24 mouse cellular contexts compared by ENCODE assay signal in genomic region chr15:102346444-102346843, GRCm38 (mm10). TPM values are rescaled to one million over a fixed set of nuclear protein-coding genes. Genes with fewer than 3 reads are reported as not detected.
A peak's percentile ranks its signal among the peaks of the same experiment; 100 is the strongest.
DNase-seq lines count a peak whose midpoint lies in the region; ATAC-seq and TF ChIP-seq lines count a peak whose summit lies in the region.
"Had no signal": no experiment of that assay in that cellular context is flagged by ENCODE, and none has a peak within 500 bp of the region (broad histone marks: within the 10 kb centered on the region; RNA-seq: fewer than 3 reads in every experiment).

No protein-coding gene starts in this region.

- ATAC-seq in stomach, postnatal 0 days (ENCODE audit: low FRiP score, low TSS enrichment), result peak; percentile 59
- ATAC-seq: activated CD4-positive, CD25-positive, alpha-beta regulatory T cell, adult 4 months; CD4-positive, CD25-positive, alpha-beta regulatory T cell, adult 4 months; forebrain, embryonic 13.5 days; forebrain, postnatal 0 days; intestine, embryonic 16.5 days had no signal

- H3K9me3 ChIP-seq in stomach, postnatal 0 days (ENCODE audit: control insufficient read depth, low read length), result no peaks in the 10 kb centered on the region
- H3K9me3 ChIP-seq: embryonic facial prominence, embryonic 10.5 days; forebrain, embryonic 13.5 days; heart, embryonic 12.5 days; hindbrain, embryonic 15.5 days had no signal

- H3K4me3 ChIP-seq in stomach, postnatal 0 days (ENCODE audit: low read depth, low read length), result no peak overlapping the region
- H3K4me3 ChIP-seq: forebrain, embryonic 13.5 days; gastrocnemius, adult 2 months; heart, embryonic 12.5 days; hindbrain, embryonic 15.5 days had no signal

- no peak overlapping the region for H3K27ac ChIP-seq in stomach, postnatal 0 days (replicated peaks)
- H3K27ac ChIP-seq: embryonic facial prominence, embryonic 10.5 days; forebrain, embryonic 13.5 days; gastrocnemius, adult 2 months; hindbrain, embryonic 15.5 days had no signal

- H3K9ac ChIP-seq in stomach, postnatal 0 days (ENCODE audit: low read length), result no peak overlapping the region
- H3K9ac ChIP-seq: forebrain, embryonic 13.5 days; forebrain, postnatal 0 days; heart, embryonic 12.5 days; hindbrain, embryonic 15.5 days had no signal

- TF ChIP-seq EP300 in stomach, postnatal 0 days (optimal IDR thresholded peaks at IDR 0.05), result no peak

- no peak for TF ChIP-seq CTCF in stomach, postnatal 0 days (IDR thresholded peaks at IDR 0.05; ENCODE audit: low read depth)

- H3K4me1 ChIP-seq in stomach, postnatal 0 days (replicated peaks; ENCODE audit: control insufficient read depth, insufficient read depth), result no peaks in the 10 kb centered on the region; the same call in 1 of the 2 replicates

- no peak overlapping the region for H3K4me2 ChIP-seq in stomach, postnatal 0 days (replicated peaks; ENCODE audit: low read depth)
- H3K4me2 ChIP-seq: forebrain, embryonic 13.5 days; heart, embryonic 12.5 days; hindbrain, embryonic 15.5 days had no signal

- peak; percentile 60 for DNase-seq in 3134 (ENCODE audit: extremely low read depth, insufficient read length, low spot score)
- DNase-seq in ES-CJ7 (ENCODE audit: low read depth, low spot score), result peak; percentile 69
- DNase-seq in R1 (ENCODE audit: low read depth, low spot score), result peak; percentile 91
- peak; percentile 82 for DNase-seq in stomach, postnatal 0 days (ENCODE audit: low spot score)
- no peak for DNase-seq in adrenal gland, postnatal 36 days
- DNase-seq in adrenal gland, postnatal 14 days, result no peak
- DNase-seq: adrenal gland, adult 2 months; B cell, adult 2 months; cerebellum, adult 11-12 months; cerebellum, adult 9-11 months; cerebellum, postnatal 36 days; forebrain, postnatal 0 days; gastrocnemius, adult 2 months; gastrocnemius, postnatal 25 days; heart, postnatal 36 days had no signal

- 0 out of 2 replicates have a peak, but pooled peaks cover 2% of the 10 kb centered on the region for H3K36me3 ChIP-seq in stomach, postnatal 0 days (ENCODE audit: control insufficient read depth, insufficient read depth, low read length)

- H3K27me3 ChIP-seq in stomach, postnatal 0 days (ENCODE audit: control insufficient read depth, insufficient read depth, low read length), result no peaks in the 10 kb centered on the region
- H3K27me3 ChIP-seq: forebrain, embryonic 13.5 days; heart, embryonic 12.5 days; hindbrain, embryonic 15.5 days had no signal

- WGBS in stomach, postnatal 0 days, result 55% methylated on average over 4 of the region's 4 CpGs

RNA-seq across cellular contexts. Expression of gene Aaas, which starts 4.1 kb away (rescaled TPM):
- polyA plus RNA-seq in stomach, postnatal 0 days (2015; fragmentation: Nextera tagmentation; extraction: Ambion mirVana), result 21.1 and 21.7 TPM in 2 replicates
- total RNA-seq in adrenal gland, postnatal 36 days (2021), result 10 to 100 TPM; 13.7 to 16.2 TPM
- 22.5 and 23.2 TPM in 2 replicates for total RNA-seq in adrenal gland, postnatal 14 days (2021)

RNA-seq across cellular contexts. Expression of gene Myg1, which starts 14.9 kb away (rescaled TPM):
- 39.7 and 44.8 TPM in 2 replicates for polyA plus RNA-seq in stomach, postnatal 0 days (2015; fragmentation: Nextera tagmentation; extraction: Ambion mirVana)
- 10 to 100 TPM; 59.0 to 59.1 TPM for total RNA-seq in adrenal gland, postnatal 36 days (2021)
- total RNA-seq in adrenal gland, postnatal 14 days (2021), result 52.7 and 59.2 TPM in 2 replicates

RNA-seq across cellular contexts. Expression of gene Pfdn5, which starts 20.5 kb away (rescaled TPM):
- polyA plus RNA-seq in stomach, postnatal 0 days (2015; fragmentation: Nextera tagmentation; extraction: Ambion mirVana), result 321 and 336 TPM in 2 replicates
- 100 to 1,000 TPM; 420 TPM for total RNA-seq in adrenal gland, postnatal 36 days (2021)
- 330 and 361 TPM in 2 replicates for total RNA-seq in adrenal gland, postnatal 14 days (2021)

RNA-seq across cellular contexts. Expression of gene Sp7, which starts 20.5 kb away (rescaled TPM):
- 0.40 and 0.41 TPM in 2 replicates for polyA plus RNA-seq in stomach, postnatal 0 days (2015; fragmentation: Nextera tagmentation; extraction: Ambion mirVana)
- under 1 TPM in 1 of 2 experiments, not detected in 1; 0.16 TPM for total RNA-seq in adrenal gland, postnatal 36 days (2021)
- not detected in 2 replicates for total RNA-seq in adrenal gland, postnatal 14 days (2021)
- total RNA-seq: gastrocnemius, adult 2 months; gastrocnemius, postnatal 25 days; granulocyte monocyte progenitor cell, adult 5-6 weeks; heart, adult 8-10 months; heart, postnatal 36 days had no signal
- polyA plus RNA-seq: activated CD4-positive, CD25-positive, alpha-beta regulatory T cell, adult 4 months; CD4-positive, CD25-positive, alpha-beta regulatory T cell, adult 4 months had no signal

RNA-seq across cellular contexts. Expression of gene Espl1, which starts 50.4 kb away (rescaled TPM):
- polyA plus RNA-seq in stomach, postnatal 0 days (2015; fragmentation: Nextera tagmentation; extraction: Ambion mirVana), result 2.2 and 4.0 TPM in 2 replicates
- total RNA-seq in adrenal gland, postnatal 36 days (2021), result 1 to 10 TPM; 3.2 to 3.6 TPM
- 6.6 and 10.7 TPM in 2 replicates for total RNA-seq in adrenal gland, postnatal 14 days (2021)

Comparison
In these comparisons a context has a peak if more than half of its experiments do, and no peak if none do; other contexts are left out.
1. DNase-seq: peak in 3134 (single experiment), ES-CJ7 (single experiment), R1 (single experiment) and stomach, postnatal 0 days (single experiment); none in adrenal gland, postnatal 36 days (0 of 2) and adrenal gland, postnatal 14 days (single experiment).